Mouse (Mus musculus): ENCODE measurements around the gene Gen1. TPM values are rescaled to one million over a fixed set of nuclear protein-coding genes. Genes with fewer than 3 reads are reported as not detected.

Gen1 gene
- 4.1 and 4.9 TPM in 2 replicates for total RNA-seq (2021)
- long read RNA-seq, experiment 1, partial matches to known transcripts, result 0 of 1 reads
- long read RNA-seq, experiment 1, other reads (novel, unspliced or antisense), result 1 of 1 reads
- long read RNA-seq, experiment 2, result 0 reads

- peak; percentile 98 for DNase-seq
Measured at GRCm38 (mm10) chr12:11265382-11266281, at the start of gene Gen1, which contains the start of gene Smc6. Gen1 (minus strand) TSS chr12:11265801. Smc6 (plus strand) TSS chr12:11265886.

GRCm38 (mm10) chr12:11313840-11314239 is 48.2 kb upstream of the Gen1 start:
- no peak for DNase-seq

- no peak for DNase-seq
Measured at GRCm38 (mm10) chr12:11311106-11311505, 45.5 kb upstream of the Gen1 start.

GRCm38 (mm10) chr12:11306753-11307645 is 41.4 kb upstream of the Gen1 start:
- DNase-seq, result no peak

- no peak for DNase-seq
Measured at GRCm38 (mm10) chr12:11300858-11301257, 35.3 kb upstream of the Gen1 start.

- DNase-seq, result no peak
Measured at GRCm38 (mm10) chr12:11286382-11286781, 20.8 kb upstream of the Gen1 start.

GRCm38 (mm10) chr12:11281584-11281983 is 16.0 kb upstream of the Gen1 start:
- DNase-seq, result no peak

- DNase-seq, result no peak
Measured at GRCm38 (mm10) chr12:11279886-11280285, 14.3 kb upstream of the Gen1 start.

GRCm38 (mm10) chr12:11277207-11277606 is 11.6 kb upstream of the Gen1 start:
- DNase-seq, result no peak

GRCm38 (mm10) chr12:11276632-11277031 is 11.0 kb upstream of the Gen1 start:
- DNase-seq, result no peak

- DNase-seq, result no peak
Measured at GRCm38 (mm10) chr12:11273185-11273584, 7.6 kb upstream of the Gen1 start.

GRCm38 (mm10) chr12:11272568-11272967 is 7.0 kb upstream of the Gen1 start:
- DNase-seq, result no peak

GRCm38 (mm10) chr12:11267030-11267429 is 1.4 kb upstream of the Gen1 start:
- DNase-seq, result peak; percentile 13

GRCm38 (mm10) chr12:11266282-11266985 is 833 bp upstream of the Gen1 start:
- DNase-seq, result peak; percentile 76

- DNase-seq, result no peak
Measured at GRCm38 (mm10) chr12:11264895-11265294, 706 bp downstream of the Gen1 start.

- DNase-seq, result no peak
Measured at GRCm38 (mm10) chr12:11250322-11250721, 15.3 kb downstream of the Gen1 start.

GRCm38 (mm10) chr12:11247460-11247859 is 18.1 kb downstream of the Gen1 start:
- DNase-seq, result no peak

GRCm38 (mm10) chr12:11235996-11236395 is 29.6 kb downstream of the Gen1 start:
- no peak for DNase-seq

GRCm38 (mm10) chr12:11230267-11230666 is 35.3 kb downstream of the Gen1 start:
- DNase-seq, result no peak

GRCm38 (mm10) chr12:11226529-11227268 is 38.9 kb downstream of the Gen1 start:
- DNase-seq, result no peak

GRCm38 (mm10) chr12:11226123-11226522 is 39.5 kb downstream of the Gen1 start:
- DNase-seq, result no peak

Data from adrenal gland, postnatal 14 days (tissue).